In the genomic region with DNA sequence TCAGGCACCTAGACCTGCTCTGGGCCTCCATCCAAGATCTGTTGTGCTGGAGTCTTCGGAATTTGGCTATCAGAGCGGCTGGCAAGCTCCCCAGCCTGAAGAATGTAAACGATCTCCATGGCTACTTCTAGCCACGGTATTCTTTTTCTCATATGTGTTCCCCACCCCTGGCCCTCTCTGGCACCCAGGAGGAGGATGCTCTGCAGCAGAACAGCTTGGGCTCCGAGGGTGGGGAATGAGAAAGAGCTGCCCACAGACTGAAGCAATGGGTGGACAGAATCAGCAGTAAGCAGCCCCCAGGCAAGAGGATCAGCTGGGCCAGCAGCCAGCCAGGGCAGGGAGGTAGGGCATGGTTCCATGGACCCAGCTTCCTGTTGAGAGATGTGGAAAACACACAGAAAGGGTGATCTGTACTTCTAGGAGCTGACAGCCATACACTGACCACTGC, we compare ENCODE assay signal across 9 mouse cellular contexts.
DNase-seq lines count a peak whose midpoint lies in the region; ATAC-seq lines count a peak whose summit lies in the region.
"Had no signal": no experiment of that assay in that cellular context is flagged by ENCODE, and none has a peak within 500 bp of the region (broad histone marks: within the 10 kb centered on the region; RNA-seq: fewer than 3 reads in every experiment).

No protein-coding gene starts in this region.

- DNase-seq in kidney, adult 18-20 months, result peak; percentile 12
- peak; percentile 88 for DNase-seq in embryonic facial prominence, embryonic 14.5 days (ENCODE audit: low spot score)
- peak; percentile 54 to 63 for DNase-seq in left cerebral cortex, postnatal 10 days (ENCODE audit: extremely low spot score in 1 of 2, low spot score in 2 of 2)
- no peak for DNase-seq in T-cell, adult 2 months (ENCODE audit: low spot score)
- DNase-seq in liver, embryonic 11.5 days (ENCODE audit: low spot score), result no peak

- WGBS in kidney, embryonic 15.5 days, result 38% methylated on average over 5 of the region's 5 CpGs
- WGBS in embryonic facial prominence, embryonic 14.5 days, result 16% methylated on average over 5 of the region's 5 CpGs
- WGBS in heart, embryonic 16.5 days, result 10% methylated on average over 5 of the region's 5 CpGs
- 38% methylated on average over 5 of the region's 5 CpGs for WGBS in neural tube, embryonic 14.5 days
- 50% methylated on average over 5 of the region's 5 CpGs for WGBS in liver, embryonic 11.5 days

- no peaks in the 10 kb centered on the region for H3K27me3 ChIP-seq in kidney, embryonic 15.5 days
- no peaks in the 10 kb centered on the region for H3K27me3 ChIP-seq in embryonic facial prominence, embryonic 14.5 days (replicated peaks; ENCODE audit: control insufficient read depth, insufficient read depth, low read length)
- H3K27me3 ChIP-seq in heart, embryonic 16.5 days (ENCODE audit: control insufficient read depth, insufficient read depth, low read length), result no peaks in the 10 kb centered on the region
- H3K27me3 ChIP-seq in neural tube, embryonic 14.5 days (ENCODE audit: control insufficient read depth, insufficient read depth, low read length), result no peaks in the 10 kb centered on the region
- H3K27me3 ChIP-seq in liver, embryonic 11.5 days (replicated peaks; ENCODE audit: control insufficient read depth, insufficient read depth, low read length), result no peaks in the 10 kb centered on the region

- H3K36me3 ChIP-seq in kidney, embryonic 15.5 days, result no peaks in the 10 kb centered on the region
- no peaks in the 10 kb centered on the region for H3K36me3 ChIP-seq in embryonic facial prominence, embryonic 14.5 days (ENCODE audit: control insufficient read depth, insufficient read depth, low read length)
- H3K36me3 ChIP-seq in heart, embryonic 16.5 days (ENCODE audit: control insufficient read depth, insufficient read depth), result no peaks in the 10 kb centered on the region
- H3K36me3 ChIP-seq in neural tube, embryonic 14.5 days (ENCODE audit: control insufficient read depth, insufficient read depth, low read length), result no peaks in the 10 kb centered on the region
- no peaks in the 10 kb centered on the region for H3K36me3 ChIP-seq in liver, embryonic 11.5 days (ENCODE audit: control insufficient read depth, insufficient read depth, low read length)

- H3K4me1 ChIP-seq in kidney, embryonic 15.5 days, result peaks cover 6% of the 10 kb centered on the region; the same call in 1 of the 2 replicates
- H3K4me1 ChIP-seq in embryonic facial prominence, embryonic 14.5 days (ENCODE audit: control insufficient read depth, insufficient read depth, low read length), result peaks cover 11% of the 10 kb centered on the region
- H3K4me1 ChIP-seq in heart, embryonic 16.5 days (ENCODE audit: control insufficient read depth, insufficient read depth, low read length), result peaks cover 66% of the 10 kb centered on the region
- H3K4me1 ChIP-seq in neural tube, embryonic 14.5 days (ENCODE audit: control insufficient read depth, insufficient read depth, low read length), result no peaks in the 10 kb centered on the region
- H3K4me1 ChIP-seq in liver, embryonic 11.5 days (replicated peaks; ENCODE audit: control insufficient read depth, insufficient read depth, low read length), result no peaks in the 10 kb centered on the region; the same call in 1 of the 2 replicates

- H3K27ac ChIP-seq in kidney, embryonic 15.5 days, result no peak overlapping the region
- H3K27ac ChIP-seq in embryonic facial prominence, embryonic 14.5 days (replicated peaks; ENCODE audit: low read depth, low read length), result peak overlapping the region; percentile 59
- H3K27ac ChIP-seq in heart, embryonic 16.5 days (ENCODE audit: low read length), result peak overlapping the region; percentile 69
- no peak overlapping the region for H3K27ac ChIP-seq in neural tube, embryonic 14.5 days (ENCODE audit: low read depth, low read length)
- no peak overlapping the region for H3K27ac ChIP-seq in liver, embryonic 11.5 days (ENCODE audit: low read depth, low read length)

- H3K9ac ChIP-seq in kidney, embryonic 15.5 days, result no peak overlapping the region
- H3K9ac ChIP-seq in embryonic facial prominence, embryonic 14.5 days (ENCODE audit: low read depth, low read length), result no peak overlapping the region
- H3K9ac ChIP-seq in heart, embryonic 16.5 days (ENCODE audit: low read length), result peak overlapping the region; percentile 19; the same call in 1 of the 2 replicates
- H3K9ac ChIP-seq in neural tube, embryonic 14.5 days (replicated peaks; ENCODE audit: low read depth, low read length), result no peak overlapping the region
- H3K9ac ChIP-seq in liver, embryonic 11.5 days (ENCODE audit: low read depth, low read length), result no peak overlapping the region

- H3K4me2 ChIP-seq in kidney, embryonic 15.5 days, result no peak overlapping the region
- H3K4me2 ChIP-seq in embryonic facial prominence, embryonic 14.5 days (ENCODE audit: low read depth, low read length), result peak overlapping the region; percentile 1; the same call in 1 of the 2 replicates
- H3K4me2 ChIP-seq in heart, embryonic 16.5 days (ENCODE audit: low read depth, low read length), result peak overlapping the region; percentile 46
- no peak overlapping the region for H3K4me2 ChIP-seq in neural tube, embryonic 14.5 days (ENCODE audit: low read depth, low read length)
- no peak overlapping the region for H3K4me2 ChIP-seq in liver, embryonic 11.5 days

- no peak overlapping the region for H3K4me3 ChIP-seq in kidney, embryonic 15.5 days (replicated peaks)
- no peak overlapping the region for H3K4me3 ChIP-seq in embryonic facial prominence, embryonic 14.5 days (ENCODE audit: low read depth, low read length)
- H3K4me3 ChIP-seq in heart, embryonic 16.5 days (ENCODE audit: low read length), result peak overlapping the region; percentile 13; the same call in 1 of the 2 replicates
- H3K4me3 ChIP-seq in neural tube, embryonic 14.5 days (ENCODE audit: low read depth, low read length), result no peak overlapping the region
- H3K4me3 ChIP-seq in liver, embryonic 11.5 days (ENCODE audit: low read depth, low read length), result no peak overlapping the region
- H3K4me3 ChIP-seq: myocyte had no signal

- no peaks in the 10 kb centered on the region for H3K9me3 ChIP-seq in kidney, embryonic 15.5 days (replicated peaks)
- no peaks in the 10 kb centered on the region for H3K9me3 ChIP-seq in embryonic facial prominence, embryonic 14.5 days (ENCODE audit: control insufficient read depth, low read length)
- H3K9me3 ChIP-seq in heart, embryonic 16.5 days (replicated peaks; ENCODE audit: control insufficient read depth, low read length), result no peaks in the 10 kb centered on the region
- no peaks in the 10 kb centered on the region for H3K9me3 ChIP-seq in neural tube, embryonic 14.5 days (ENCODE audit: control insufficient read depth, low read length)
- H3K9me3 ChIP-seq in liver, embryonic 11.5 days (ENCODE audit: control insufficient read depth, low read length), result no peaks in the 10 kb centered on the region

- intact Hi-C loops in left cerebral cortex, postnatal 10 days (cut with DNase I), result no loop called here

- no peak for ATAC-seq in kidney, embryonic 15.5 days (replicated peaks; ENCODE audit: low FRiP score)
- peak; percentile 73; the same call in 1 of the 2 replicates for ATAC-seq in embryonic facial prominence, embryonic 14.5 days (ENCODE audit: low read depth)
- peak; percentile 61 for ATAC-seq in heart, embryonic 16.5 days (replicated peaks; ENCODE audit: extremely low read depth, insufficient read depth, low FRiP score)
- peak; percentile 72 for ATAC-seq in neural tube, embryonic 14.5 days (ENCODE audit: low read depth)
- no peak for ATAC-seq in liver, embryonic 11.5 days (replicated peaks; ENCODE audit: low FRiP score)

Comparison
In these comparisons a context has a peak if more than half of its experiments do, and no peak if none do; other contexts are left out.
1. DNase-seq: peak in kidney, adult 18-20 months (single experiment), embryonic facial prominence, embryonic 14.5 days (single experiment) and left cerebral cortex, postnatal 10 days (2 of 2); none in T-cell, adult 2 months (single experiment) and liver, embryonic 11.5 days (single experiment).
2. ATAC-seq: peak in embryonic facial prominence, embryonic 14.5 days (single experiment), heart, embryonic 16.5 days (single experiment) and neural tube, embryonic 14.5 days (single experiment); none in kidney, embryonic 15.5 days (single experiment) and liver, embryonic 11.5 days (single experiment).
3. H3K27ac ChIP-seq: peak in embryonic facial prominence, embryonic 14.5 days (single experiment) and heart, embryonic 16.5 days (single experiment); none in kidney, embryonic 15.5 days (single experiment), neural tube, embryonic 14.5 days (single experiment) and liver, embryonic 11.5 days (single experiment).
4. H3K4me2 ChIP-seq: peak in embryonic facial prominence, embryonic 14.5 days (single experiment) and heart, embryonic 16.5 days (single experiment); none in kidney, embryonic 15.5 days (single experiment), neural tube, embryonic 14.5 days (single experiment) and liver, embryonic 11.5 days (single experiment).